Mouse (Mus musculus): ENCODE measurements around the gene Celf3.

DNA sequence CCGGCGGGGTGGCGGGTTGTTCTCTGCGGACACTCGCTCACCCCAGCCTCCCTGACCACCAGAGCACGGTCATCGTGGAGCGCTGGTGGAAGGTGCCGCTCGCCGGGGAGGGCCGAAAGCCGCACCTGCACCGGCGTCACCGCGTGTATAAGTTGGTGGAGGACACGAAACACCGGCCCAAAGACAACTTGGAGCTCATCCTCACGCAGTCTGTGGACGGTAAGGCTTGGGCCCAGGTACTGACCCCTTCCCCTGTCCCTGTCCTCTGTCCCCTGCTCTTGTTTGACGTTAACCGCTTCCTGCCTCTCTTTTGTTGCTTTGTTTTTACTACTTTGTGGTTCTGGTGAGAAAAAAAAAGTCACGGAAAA, 34.5 kb upstream of the Celf3 start, which contains the start of gene Oaz3:
- TF ChIP-seq POLR2A (IDR thresholded peaks at IDR 0.05; ENCODE audit: extremely low read depth, insufficient read depth, low read length) (no peak), CTCF (IDR thresholded peaks at IDR 0.05; ENCODE audit: extremely low read depth, insufficient read depth, low read length) (no peak)

Data from cortical plate, adult 2 months (tissue).